Mouse (Mus musculus) olfactory bulb, adult 2 months (tissue): ENCODE results near the gene Dkk3.

Source experiments
- CTCF ChIP-seq: fragments of 200-500 bp; IDR thresholded peaks from 2 replicates; pipeline ENCODE4 v1.5.1; 2012; ENCODE audit warnings: low read depth, mild to moderate bottlenecking, low read length, moderate library complexity; ENCODE audit not compliant: insufficient read depth
- POLR2A ChIP-seq: fragments of 200-500 bp; IDR thresholded peaks from 2 replicates; pipeline ENCODE4 v1.6.1; 2012; ENCODE audit warnings: mild to moderate bottlenecking, low read depth, low read length, moderate library complexity; ENCODE audit not compliant: insufficient read depth

GRCm38 (mm10) chr7:112164430-112164829, 5.6 kb upstream of the Dkk3 start:
- TF ChIP-seq POLR2A (no peak), CTCF (no peak)
